Mouse (Mus musculus): Measurements from ENCODE around the gene Mrps21. TPM values are rescaled to one million over a fixed set of nuclear protein-coding genes. Genes with fewer than 3 reads are reported as not detected.

The Mrps21 gene
- polyA plus RNA-seq, 1 experiment from 2014 or later, result 252 TPM

GRCm38 (mm10) chr3:95905940-95906492 is 34.7 kb upstream of the Mrps21 start:
- Histone ChIP-seq H3K4me3 (ENCODE audit: low read depth, low read length) (peak overlapping the region; percentile 30; the same call in 1 of the 2 replicates), H3K36me3 (ENCODE audit: insufficient read depth, low read length) (no peaks in the 10 kb centered on the region), H3K4me2 (replicated peaks; ENCODE audit: low read depth, low read length) (peak overlapping the region; percentile 61), H3K9me3 (ENCODE audit: low read length) (no peaks in the 10 kb centered on the region), H3K4me1 (ENCODE audit: insufficient read depth, low read depth, low read length) (peaks cover 11% of the 10 kb centered on the region), H3K27me3 (replicated peaks; ENCODE audit: insufficient read depth, low read length) (0 out of 2 replicates have a peak, but pooled peaks cover 4% of the 10 kb centered on the region), H3K9ac (replicated peaks; ENCODE audit: low read depth) (no peak overlapping the region), H3K27ac (ENCODE audit: low read length) (no peak overlapping the region)
- TF ChIP-seq CTCF (IDR thresholded peaks at IDR 0.05), result peak; percentile 74
- TF ChIP-seq EP300 (IDR thresholded peaks at IDR 0.05), result no peak
- DNase-seq (ENCODE audit: low spot score) (peak; percentile 81), ATAC-seq (peak; percentile 45; the same call in 1 of the 2 replicates)
- under 1% methylated on average over 12 of the region's 12 CpGs for WGBS

GRCm38 (mm10) chr3:95905146-95905939 is 34.0 kb upstream of the Mrps21 start:
- 0 out of 2 replicates have a peak, but pooled peaks cover 4% of the 10 kb centered on the region for H3K27me3 ChIP-seq (replicated peaks; ENCODE audit: insufficient read depth, low read length)
- WGBS, result under 1% methylated on average over 18 of the region's 18 CpGs
- H3K4me2 ChIP-seq (replicated peaks; ENCODE audit: low read depth, low read length), result peak overlapping the region; percentile 61
- ATAC-seq (peak; percentile 68), DNase-seq (ENCODE audit: low spot score) (peak; percentile 40)
- H3K36me3 ChIP-seq (ENCODE audit: insufficient read depth, low read length), result no peaks in the 10 kb centered on the region
- peaks cover 11% of the 10 kb centered on the region for H3K4me1 ChIP-seq (ENCODE audit: insufficient read depth, low read depth, low read length)
- H3K4me3 ChIP-seq (ENCODE audit: low read depth, low read length), result peak overlapping the region; percentile 19; the same call in 1 of the 2 replicates
- no peak overlapping the region for H3K27ac ChIP-seq (ENCODE audit: low read length)
- no peak overlapping the region for H3K9ac ChIP-seq (replicated peaks; ENCODE audit: low read depth)
- no peaks in the 10 kb centered on the region for H3K9me3 ChIP-seq (ENCODE audit: low read length)
- TF ChIP-seq EP300 (IDR thresholded peaks at IDR 0.05) (no peak), CTCF (IDR thresholded peaks at IDR 0.05) (no peak)

GRCm38 (mm10) chr3:95904568-95904967 is 33.2 kb upstream of the Mrps21 start, which contains the start of gene Car14:
Gene Car14 (minus strand): TSS chr3:95904691.
- WGBS, result 4% methylated on average over 15 of the region's 15 CpGs
- peak; percentile 47 for ATAC-seq
- peaks cover 11% of the 10 kb centered on the region for H3K4me1 ChIP-seq (ENCODE audit: insufficient read depth, low read depth, low read length)

GRCm38 (mm10) chr3:95903753-95904502 is 32.6 kb upstream of the Mrps21 start:
- peak overlapping the region; percentile 16; the same call in 1 of the 2 replicates for H3K9ac ChIP-seq (replicated peaks; ENCODE audit: low read depth)

More at GRCm38 (mm10) chr3:95904568-95904967, 33.2 kb upstream of the Mrps21 start, which contains the start of gene Car14:
- Histone ChIP-seq H3K4me3 (ENCODE audit: low read depth, low read length) (peak within 1 kb of the TSS; percentile 23), H3K27me3 (replicated peaks; ENCODE audit: insufficient read depth, low read length) (0 out of 2 replicates have a peak, but pooled peaks cover 4% of the 10 kb centered on the region), H3K4me2 (replicated peaks; ENCODE audit: low read depth, low read length) (peak within 1 kb of the TSS; percentile 61), H3K9ac (replicated peaks; ENCODE audit: low read depth) (peak within 1 kb of the TSS; percentile 16; the same call in 1 of the 2 replicates), H3K36me3 (ENCODE audit: insufficient read depth, low read length) (no peaks in the 10 kb centered on the region), H3K9me3 (ENCODE audit: low read length) (no peaks in the 10 kb centered on the region), H3K27ac (ENCODE audit: low read length) (peak within 1 kb of the TSS; percentile 59)
- no peak for TF ChIP-seq EP300 (IDR thresholded peaks at IDR 0.05)
- no peak for TF ChIP-seq CTCF (IDR thresholded peaks at IDR 0.05)
- no peak for DNase-seq (ENCODE audit: low spot score)

GRCm38 (mm10) chr3:95902643-95903042 is 31.3 kb upstream of the Mrps21 start:
- no peaks in the 10 kb centered on the region for H3K9me3 ChIP-seq (ENCODE audit: low read length)
- H3K36me3 ChIP-seq (ENCODE audit: insufficient read depth, low read length), result peaks cover 4% of the 10 kb centered on the region
- H3K9ac ChIP-seq (replicated peaks; ENCODE audit: low read depth), result no peak overlapping the region
- 0 out of 2 replicates have a peak, but pooled peaks cover 4% of the 10 kb centered on the region for H3K27me3 ChIP-seq (replicated peaks; ENCODE audit: insufficient read depth, low read length)
- H3K4me1 ChIP-seq (ENCODE audit: insufficient read depth, low read depth, low read length), result peaks cover 11% of the 10 kb centered on the region
- no peak overlapping the region for H3K4me3 ChIP-seq (ENCODE audit: low read depth, low read length)
- WGBS, result 30% methylated on average over 6 of the region's 6 CpGs
- no peak overlapping the region for H3K27ac ChIP-seq (ENCODE audit: low read length)
- TF ChIP-seq EP300 (IDR thresholded peaks at IDR 0.05) (no peak), CTCF (IDR thresholded peaks at IDR 0.05) (no peak)
- DNase-seq (ENCODE audit: low spot score) (no peak), ATAC-seq (no peak)
- H3K4me2 ChIP-seq (replicated peaks; ENCODE audit: low read depth, low read length), result no peak overlapping the region

More at GRCm38 (mm10) chr3:95903753-95904502, 32.6 kb upstream of the Mrps21 start:
- Histone ChIP-seq H3K4me3 (ENCODE audit: low read depth, low read length) (no peak overlapping the region), H3K4me2 (replicated peaks; ENCODE audit: low read depth, low read length) (peak overlapping the region; percentile 61), H3K27me3 (replicated peaks; ENCODE audit: insufficient read depth, low read length) (0 out of 2 replicates have a peak, but pooled peaks cover 4% of the 10 kb centered on the region), H3K36me3 (ENCODE audit: insufficient read depth, low read length) (no peaks in the 10 kb centered on the region), H3K4me1 (ENCODE audit: insufficient read depth, low read depth, low read length) (peaks cover 11% of the 10 kb centered on the region), H3K27ac (ENCODE audit: low read length) (no peak overlapping the region), H3K9me3 (ENCODE audit: low read length) (no peaks in the 10 kb centered on the region)
- WGBS, result 7% methylated on average over 14 of the region's 15 CpGs
- ATAC-seq (no peak), DNase-seq (ENCODE audit: low spot score) (no peak)
- no peak for TF ChIP-seq CTCF (IDR thresholded peaks at IDR 0.05)
- no peak for TF ChIP-seq EP300 (IDR thresholded peaks at IDR 0.05)

GRCm38 (mm10) chr3:95902373-95902625 is 31.0 kb upstream of the Mrps21 start:
- no peak overlapping the region for H3K4me2 ChIP-seq (replicated peaks; ENCODE audit: low read depth, low read length)
- no peaks in the 10 kb centered on the region for H3K9me3 ChIP-seq (ENCODE audit: low read length)
- H3K4me1 ChIP-seq (ENCODE audit: insufficient read depth, low read depth, low read length), result peaks cover 11% of the 10 kb centered on the region
- ATAC-seq, result no peak
- no peak overlapping the region for H3K27ac ChIP-seq (ENCODE audit: low read length)
- H3K9ac ChIP-seq (replicated peaks; ENCODE audit: low read depth), result no peak overlapping the region
- 0 out of 2 replicates have a peak, but pooled peaks cover 4% of the 10 kb centered on the region for H3K27me3 ChIP-seq (replicated peaks; ENCODE audit: insufficient read depth, low read length)
- H3K4me3 ChIP-seq (ENCODE audit: low read depth, low read length), result no peak overlapping the region
- H3K36me3 ChIP-seq (ENCODE audit: insufficient read depth, low read length), result peaks cover 4% of the 10 kb centered on the region
- no peak for DNase-seq (ENCODE audit: low spot score)
- no peak for TF ChIP-seq CTCF (IDR thresholded peaks at IDR 0.05)
- TF ChIP-seq EP300 (IDR thresholded peaks at IDR 0.05), result no peak

All from lung, postnatal 0 days (tissue).